Mouse (Mus musculus): ENCODE measurements around the gene Zfp629. TPM values are rescaled to one million over a fixed set of nuclear protein-coding genes. Genes with fewer than 3 reads are reported as not detected.
A peak's percentile ranks its signal among the peaks of the same experiment; 100 is the strongest.

Zfp629 gene
- 10.4 and 14.9 TPM in 2 replicates for polyA plus RNA-seq (2012; rRNA removed)

DNA sequence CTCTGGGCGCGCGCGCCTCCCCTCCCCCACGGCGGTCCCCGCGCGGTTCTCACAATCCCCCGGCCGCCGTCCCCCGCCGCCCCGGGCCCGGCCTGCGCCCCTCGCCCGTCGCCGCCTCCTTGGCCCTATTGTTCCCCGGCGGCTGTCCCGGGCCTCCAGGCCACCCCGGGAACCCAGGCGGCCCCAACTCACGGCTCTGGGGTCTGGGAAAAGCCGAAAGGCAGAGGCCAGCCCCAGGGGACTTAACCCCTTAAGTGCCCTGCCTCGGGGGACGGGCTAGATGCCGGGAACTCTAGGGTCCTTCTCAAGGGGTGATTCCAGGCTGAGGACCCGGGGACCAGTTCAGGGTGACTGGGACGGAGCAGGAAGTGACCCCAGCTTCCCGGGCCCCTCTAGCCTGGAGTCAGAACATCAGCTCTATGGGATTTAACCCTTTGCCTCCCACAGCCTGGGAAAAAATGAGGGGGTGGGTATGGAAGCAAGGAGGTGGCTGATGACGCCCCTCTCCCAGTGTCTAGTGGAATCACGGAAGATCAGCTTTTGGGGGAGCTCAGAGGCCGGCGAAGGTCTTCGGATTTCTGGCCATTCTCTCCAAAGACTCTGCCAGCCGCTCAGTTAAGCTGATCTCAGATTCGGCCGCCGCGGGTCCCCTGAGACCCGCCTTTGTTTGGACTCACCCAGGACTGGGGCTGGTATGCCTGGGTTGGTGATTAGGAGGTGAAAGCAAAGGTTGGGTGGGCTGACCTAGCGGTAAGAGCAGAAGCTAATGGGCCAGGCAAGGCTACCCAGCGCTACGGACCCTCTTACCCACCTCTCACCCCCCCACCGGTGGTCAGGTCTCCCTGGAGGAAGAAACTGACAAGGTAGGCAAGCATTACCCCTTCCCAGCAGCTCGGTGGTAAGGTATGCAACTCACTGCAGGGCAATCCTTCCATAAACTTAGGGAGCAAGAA lies at the start of gene Zfp629:
Zfp629 (minus strand) TSS at position 907 of the 953 bp plus-strand sequence.
- no peaks in the 10 kb centered on the region for H3K27me3 ChIP-seq (ENCODE audit: control insufficient read depth, insufficient read depth, low read length)
- no peaks in the 10 kb centered on the region for H3K36me3 ChIP-seq (ENCODE audit: control insufficient read depth, insufficient read depth, low read length)
- peaks cover 29% of the 10 kb centered on the region for H3K4me1 ChIP-seq (ENCODE audit: control insufficient read depth, insufficient read depth, low read length)
- no peak; the same call in none of the 2 replicates for TF ChIP-seq POLR2A (IDR thresholded peaks at IDR 0.05; ENCODE audit: control insufficient read depth, low read depth, low read length)
- TF ChIP-seq CTCF (IDR thresholded peaks at IDR 0.05; ENCODE audit: control insufficient read depth, insufficient read depth, insufficient replicate concordance, low read depth, low read length), result no peak
- H3K27ac ChIP-seq (ENCODE audit: control insufficient read depth, insufficient read depth, low read depth, low read length), result peak within 1 kb of the TSS; percentile 89
- peak within 1 kb of the TSS; percentile 97 for H3K4me3 ChIP-seq (ENCODE audit: control insufficient read depth, low read depth, low read length)

GRCm38 (mm10) chr7:127662926-127663325 lies 47.3 kb upstream of the Zfp629 start:
- Histone ChIP-seq H3K27me3 (ENCODE audit: control insufficient read depth, insufficient read depth, low read length) (no peaks in the 10 kb centered on the region), H3K4me3 (ENCODE audit: control insufficient read depth, low read depth, low read length) (no peak overlapping the region), H3K27ac (ENCODE audit: control insufficient read depth, insufficient read depth, low read depth, low read length) (no peak overlapping the region), H3K4me1 (ENCODE audit: control insufficient read depth, insufficient read depth, low read length) (no peaks in the 10 kb centered on the region; the same call in 1 of the 2 replicates), H3K36me3 (ENCODE audit: control insufficient read depth, insufficient read depth, low read length) (no peaks in the 10 kb centered on the region)
- no peak for TF ChIP-seq POLR2A (IDR thresholded peaks at IDR 0.05; ENCODE audit: control insufficient read depth, low read depth, low read length)
- TF ChIP-seq CTCF (IDR thresholded peaks at IDR 0.05; ENCODE audit: control insufficient read depth, insufficient read depth, insufficient replicate concordance, low read depth, low read length), result no peak

GRCm38 (mm10) chr7:127661833-127662232 lies 46.2 kb upstream of the Zfp629 start:
- H3K36me3 ChIP-seq (ENCODE audit: control insufficient read depth, insufficient read depth, low read length), result no peaks in the 10 kb centered on the region
- no peak overlapping the region for H3K4me3 ChIP-seq (ENCODE audit: control insufficient read depth, low read depth, low read length)
- no peak for TF ChIP-seq CTCF (IDR thresholded peaks at IDR 0.05; ENCODE audit: control insufficient read depth, insufficient read depth, insufficient replicate concordance, low read depth, low read length)
- TF ChIP-seq POLR2A (IDR thresholded peaks at IDR 0.05; ENCODE audit: control insufficient read depth, low read depth, low read length), result no peak
- H3K27me3 ChIP-seq (ENCODE audit: control insufficient read depth, insufficient read depth, low read length), result no peaks in the 10 kb centered on the region
- no peaks in the 10 kb centered on the region; the same call in 1 of the 2 replicates for H3K4me1 ChIP-seq (ENCODE audit: control insufficient read depth, insufficient read depth, low read length)
- H3K27ac ChIP-seq (ENCODE audit: control insufficient read depth, insufficient read depth, low read depth, low read length), result no peak overlapping the region

DNA sequence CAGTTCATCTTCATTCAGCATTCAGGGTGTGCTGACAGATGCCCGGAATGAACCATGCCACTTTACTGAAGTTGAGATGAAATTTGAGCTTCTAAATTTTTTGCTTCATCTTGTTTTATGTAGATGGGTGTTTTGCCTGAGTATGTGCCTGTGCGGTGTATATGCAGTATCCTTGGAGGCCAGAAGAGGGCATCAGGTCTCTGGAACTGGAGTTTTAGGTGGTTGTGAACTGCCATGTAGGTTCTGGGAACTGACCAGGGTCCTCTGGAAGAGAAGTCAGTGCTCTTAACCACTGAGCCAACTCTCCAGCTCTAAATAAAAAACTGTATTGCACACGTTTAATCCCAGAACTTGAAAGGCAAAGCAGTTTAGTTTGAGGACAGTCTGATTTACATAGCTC lies 45.3 kb upstream of the Zfp629 start:
- H3K36me3 ChIP-seq (ENCODE audit: control insufficient read depth, insufficient read depth, low read length), result no peaks in the 10 kb centered on the region
- no peaks in the 10 kb centered on the region; the same call in 1 of the 2 replicates for H3K4me1 ChIP-seq (ENCODE audit: control insufficient read depth, insufficient read depth, low read length)
- H3K27me3 ChIP-seq (ENCODE audit: control insufficient read depth, insufficient read depth, low read length), result no peaks in the 10 kb centered on the region
- H3K27ac ChIP-seq (ENCODE audit: control insufficient read depth, insufficient read depth, low read depth, low read length), result no peak overlapping the region
- TF ChIP-seq CTCF (IDR thresholded peaks at IDR 0.05; ENCODE audit: control insufficient read depth, insufficient read depth, insufficient replicate concordance, low read depth, low read length) (no peak), POLR2A (IDR thresholded peaks at IDR 0.05; ENCODE audit: control insufficient read depth, low read depth, low read length) (no peak)
- no peak overlapping the region for H3K4me3 ChIP-seq (ENCODE audit: control insufficient read depth, low read depth, low read length)

DNA sequence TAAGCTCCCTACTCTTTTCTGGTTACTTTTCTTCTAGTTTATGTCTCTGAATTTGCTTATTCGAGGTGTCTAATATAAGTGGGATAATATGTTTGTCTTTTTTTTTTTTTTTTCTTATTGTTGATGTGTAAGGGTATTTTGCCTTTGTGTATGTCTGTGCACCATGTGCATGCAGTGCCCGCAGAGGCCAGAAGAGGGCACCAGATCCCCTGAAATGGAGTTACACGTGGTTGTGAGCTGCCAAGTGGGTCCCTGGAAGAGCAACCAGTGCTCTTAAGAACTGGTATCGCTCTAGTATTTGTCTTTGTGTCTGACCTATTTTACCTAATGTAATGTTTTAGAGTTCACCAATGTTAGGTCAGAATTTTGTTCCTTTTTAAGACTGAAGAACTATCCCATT lies 41.3 kb upstream of the Zfp629 start:
- TF ChIP-seq CTCF (IDR thresholded peaks at IDR 0.05; ENCODE audit: control insufficient read depth, insufficient read depth, insufficient replicate concordance, low read depth, low read length) (peak; percentile 87; the same call in 1 of the 2 replicates), POLR2A (IDR thresholded peaks at IDR 0.05; ENCODE audit: control insufficient read depth, low read depth, low read length) (no peak)

DNA sequence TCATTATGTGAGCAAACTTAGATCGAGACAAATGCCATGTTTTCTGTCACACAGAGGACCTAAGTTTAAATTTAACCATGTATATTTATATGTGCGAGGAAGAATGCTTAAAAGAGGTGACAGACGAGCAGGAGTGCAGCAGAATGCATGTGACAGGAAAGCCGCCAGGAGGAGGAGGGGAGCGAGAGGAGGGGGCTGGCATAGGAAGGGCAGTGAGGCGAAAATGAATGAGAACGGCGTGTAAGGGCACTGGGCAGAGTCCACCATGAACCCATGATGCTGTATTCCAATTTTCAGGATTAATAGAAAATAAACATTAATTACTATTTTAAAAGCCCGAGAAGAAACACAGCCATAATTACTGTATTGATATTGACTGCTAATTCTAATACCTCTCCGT lies 38.7 kb upstream of the Zfp629 start:
- no peaks in the 10 kb centered on the region for H3K27me3 ChIP-seq (ENCODE audit: control insufficient read depth, insufficient read depth, low read length)
- H3K36me3 ChIP-seq (ENCODE audit: control insufficient read depth, insufficient read depth, low read length), result no peaks in the 10 kb centered on the region
- H3K4me1 ChIP-seq (ENCODE audit: control insufficient read depth, insufficient read depth, low read length), result peaks cover 4% of the 10 kb centered on the region
- no peak overlapping the region for H3K27ac ChIP-seq (ENCODE audit: control insufficient read depth, insufficient read depth, low read depth, low read length)
- no peak overlapping the region for H3K4me3 ChIP-seq (ENCODE audit: control insufficient read depth, low read depth, low read length)
- TF ChIP-seq CTCF (IDR thresholded peaks at IDR 0.05; ENCODE audit: control insufficient read depth, insufficient read depth, insufficient replicate concordance, low read depth, low read length) (no peak), POLR2A (IDR thresholded peaks at IDR 0.05; ENCODE audit: control insufficient read depth, low read depth, low read length) (no peak)

More for the DNA sequence above, 41.3 kb upstream of the Zfp629 start:
- Histone ChIP-seq H3K27me3 (ENCODE audit: control insufficient read depth, insufficient read depth, low read length) (no peaks in the 10 kb centered on the region), H3K36me3 (ENCODE audit: control insufficient read depth, insufficient read depth, low read length) (no peaks in the 10 kb centered on the region), H3K4me3 (ENCODE audit: control insufficient read depth, low read depth, low read length) (no peak overlapping the region), H3K4me1 (ENCODE audit: control insufficient read depth, insufficient read depth, low read length) (peaks cover 2% of the 10 kb centered on the region), H3K27ac (ENCODE audit: control insufficient read depth, insufficient read depth, low read depth, low read length) (no peak overlapping the region)

GRCm38 (mm10) chr7:127652050-127652449 lies 36.5 kb upstream of the Zfp629 start:
- no peaks in the 10 kb centered on the region for H3K27me3 ChIP-seq (ENCODE audit: control insufficient read depth, insufficient read depth, low read length)
- H3K4me3 ChIP-seq (ENCODE audit: control insufficient read depth, low read depth, low read length), result no peak overlapping the region; the same call in 1 of the 2 replicates
- no peak overlapping the region for H3K27ac ChIP-seq (ENCODE audit: control insufficient read depth, insufficient read depth, low read depth, low read length)

More at GRCm38 (mm10) chr7:127652050-127652449, 36.5 kb upstream of the Zfp629 start:
- H3K36me3 ChIP-seq (ENCODE audit: control insufficient read depth, insufficient read depth, low read length), result no peaks in the 10 kb centered on the region
- H3K4me1 ChIP-seq (ENCODE audit: control insufficient read depth, insufficient read depth, low read length), result peaks cover 4% of the 10 kb centered on the region
- no peak for TF ChIP-seq CTCF (IDR thresholded peaks at IDR 0.05; ENCODE audit: control insufficient read depth, insufficient read depth, insufficient replicate concordance, low read depth, low read length)
- TF ChIP-seq POLR2A (IDR thresholded peaks at IDR 0.05; ENCODE audit: control insufficient read depth, low read depth, low read length), result no peak

Measured in testis, adult 2 months (tissue).